Mouse (Mus musculus) bone marrow macrophage, adult 2 months (primary cell): ENCODE measurements around the gene Gtf2f2. TPM values are rescaled to one million over a fixed set of nuclear protein-coding genes. Genes with fewer than 3 reads are reported as not detected.
A peak's percentile ranks its signal among the peaks of the same experiment; 100 is the strongest.

Source experiments
- H3K27ac ChIP-seq: 2 replicates; pipeline ENCODE4 v1.5.1; 2012; ENCODE audit warnings: low read depth, low read length; ENCODE audit not compliant: insufficient read depth
- H3K4me1 ChIP-seq: 2 replicates; pipeline ENCODE4 v1.6.1; 2012; ENCODE audit warnings: low read length; ENCODE audit not compliant: control insufficient read depth, insufficient read depth
- H3K4me3 ChIP-seq: 2 replicates; pipeline ENCODE4 v1.5.1; 2012; ENCODE audit warnings: mild to moderate bottlenecking, low read length, moderate library complexity; ENCODE audit not compliant: insufficient read depth
- CTCF ChIP-seq: IDR thresholded peaks from 2 replicates; pipeline ENCODE4 v1.5.1; 2012; ENCODE audit warnings: low read depth, mild to moderate bottlenecking, low read length, moderate library complexity
- POLR2A ChIP-seq: IDR thresholded peaks from 2 replicates; pipeline ENCODE4 v1.6.1; 2012; ENCODE audit warnings: mild to moderate bottlenecking, low read depth, low read length, borderline replicate concordance
- polyA plus RNA-seq: library from polyadenylated mRNA; stranded (reverse); fragments of >200 nt; gene quantifications from 2 replicates; pipeline ENCODE4 v1.2.4, GENCODE M21; 2012; ENCODE audit not compliant: missing spikeins, insufficient read depth, insufficient read length

The Gtf2f2 gene
- polyA plus RNA-seq, 1 experiment, result 15.7 TPM

- H3K4me3 ChIP-seq, result no peak overlapping the region
- H3K27ac ChIP-seq, result no peak overlapping the region
- H3K4me1 ChIP-seq, result no peaks in the 10 kb centered on the region
- TF ChIP-seq CTCF, result no peak
- no peak for TF ChIP-seq POLR2A
Observed at GRCm38 (mm10) chr14:76031117-76031842, 20.6 kb upstream of the Gtf2f2 start.

- Histone ChIP-seq H3K4me1 (no peaks in the 10 kb centered on the region), H3K4me3 (no peak overlapping the region), H3K27ac (no peak overlapping the region)
- TF ChIP-seq POLR2A (no peak), CTCF (no peak)
Observed at GRCm38 (mm10) chr14:76024641-76025040, 14.0 kb upstream of the Gtf2f2 start.

- no peak overlapping the region for H3K4me3 ChIP-seq
- TF ChIP-seq POLR2A, result no peak
- no peak for TF ChIP-seq CTCF
- no peaks in the 10 kb centered on the region for H3K4me1 ChIP-seq
- no peak overlapping the region for H3K27ac ChIP-seq
Observed at GRCm38 (mm10) chr14:76020927-76021719, 10.5 kb upstream of the Gtf2f2 start.

GRCm38 (mm10) chr14:76020259-76020785, 9.7 kb upstream of the Gtf2f2 start:
- Histone ChIP-seq H3K27ac (no peak overlapping the region), H3K4me1 (no peaks in the 10 kb centered on the region), H3K4me3 (no peak overlapping the region)
- TF ChIP-seq POLR2A (no peak), CTCF (no peak)

- Histone ChIP-seq H3K4me1 (0 out of 2 replicates have a peak, but pooled peaks cover 2% of the 10 kb centered on the region), H3K27ac (no peak overlapping the region), H3K4me3 (no peak overlapping the region)
- TF ChIP-seq CTCF (no peak), POLR2A (no peak)
Observed at GRCm38 (mm10) chr14:76017785-76018490, 7.3 kb upstream of the Gtf2f2 start.

- TF ChIP-seq CTCF (no peak), POLR2A (no peak)
- Histone ChIP-seq H3K27ac (no peak overlapping the region), H3K4me1 (peaks cover 9% of the 10 kb centered on the region), H3K4me3 (no peak overlapping the region)
Observed at GRCm38 (mm10) chr14:76014331-76014730, 3.7 kb upstream of the Gtf2f2 start.

- peak overlapping the region; percentile 74 for H3K4me3 ChIP-seq
- peaks cover 17% of the 10 kb centered on the region for H3K4me1 ChIP-seq
- TF ChIP-seq CTCF (no peak), POLR2A (no peak)
- H3K27ac ChIP-seq, result no peak overlapping the region
Observed at GRCm38 (mm10) chr14:76011062-76011457, 395 bp upstream of the Gtf2f2 start.

- H3K27ac ChIP-seq, result no peak overlapping the region
- peak overlapping the region; percentile 74 for H3K4me3 ChIP-seq
- TF ChIP-seq POLR2A, result no peak
- no peak for TF ChIP-seq CTCF
- peaks cover 17% of the 10 kb centered on the region for H3K4me1 ChIP-seq
Observed at GRCm38 (mm10) chr14:76009185-76009584, 1.5 kb downstream of the Gtf2f2 start.

- H3K27ac ChIP-seq, result no peak overlapping the region
- H3K4me3 ChIP-seq, result no peak overlapping the region
- peaks cover 15% of the 10 kb centered on the region for H3K4me1 ChIP-seq
- TF ChIP-seq CTCF (no peak), POLR2A (no peak)
Observed at GRCm38 (mm10) chr14:76008174-76008573, 2.5 kb downstream of the Gtf2f2 start.

- TF ChIP-seq POLR2A (no peak), CTCF (no peak)
- H3K27ac ChIP-seq, result no peak overlapping the region
- peaks cover 15% of the 10 kb centered on the region for H3K4me1 ChIP-seq
- H3K4me3 ChIP-seq, result no peak overlapping the region
Observed at GRCm38 (mm10) chr14:76005011-76005410, 5.7 kb downstream of the Gtf2f2 start.
